Mouse (Mus musculus): ENCODE data around the gene Cmtm4. TPM values are rescaled to one million over a fixed set of nuclear protein-coding genes. Genes with fewer than 3 reads are reported as not detected.

Cmtm4 gene
- total and polyA plus RNA-seq, 3 experiments: 6.5 to 31.1 (median 12.0) TPM

- no peak for DNase-seq (ENCODE audit: low read depth, low spot score)
- Histone ChIP-seq H3K4me3 (ENCODE audit: control insufficient read depth in 1 of 2, insufficient read depth in 1 of 2, low read depth in 2 of 2, low read length in 2 of 2) (peak overlapping the region; percentile 59 to 90; a peak in 2 of 4 replicates), H3K9me3 (replicated peaks; ENCODE audit: insufficient read depth, low read length) (no peaks in the 10 kb centered on the region), H3K79me2 (ENCODE audit: control insufficient read depth, insufficient read depth, low read length, poor library complexity) (peaks cover 10% of the 10 kb centered on the region), H3K9ac (ENCODE audit: control insufficient read depth, low read depth, low read length, poor library complexity, severe bottlenecking) (peak overlapping the region; percentile 10), H3K36me3 (ENCODE audit: control insufficient read depth in 1 of 2, insufficient read depth in 2 of 2, low read length in 2 of 2) (peaks cover 0 to 9% of the 10 kb centered on the region in 2 experiments; a peak in 2 of 4 replicates), H3K27me3 (ENCODE audit: control insufficient read depth in 1 of 2, insufficient read depth in 2 of 2, low read length in 2 of 2) (no peaks in the 10 kb centered on the region), H3K4me1 (ENCODE audit: control insufficient read depth in 1 of 2, insufficient read depth in 2 of 2, low read length in 2 of 2) (peaks cover 0 to 7% of the 10 kb centered on the region in 2 experiments; a peak in 2 of 4 replicates), H3K27ac (ENCODE audit: control insufficient read depth, low read depth, low read length) (peak overlapping the region; percentile 11)
- TF ChIP-seq KAT2A (conservative IDR thresholded peaks at IDR 0.05; ENCODE audit: low read depth, low read length) (no peak), POLR2A (IDR thresholded peaks at IDR 0.05; ENCODE audit: control insufficient read depth in 1 of 2, insufficient read depth in 1 of 2, low read depth in 1 of 2, low read length in 2 of 2, poor library complexity in 1 of 2) (0 out of 4 replicates have a peak, but pooled peaks of 1 of the 2 experiments have one; percentile 2)
These were observed 53.9 kb downstream of the Cmtm4 start for GRCm38 (mm10) chr8:104341678-104342077.

GRCm38 (mm10) chr8:104341106-104341561 is 54.5 kb downstream of the Cmtm4 start:
- Histone ChIP-seq H3K9me3 (replicated peaks; ENCODE audit: insufficient read depth, low read length) (no peaks in the 10 kb centered on the region), H3K27ac (ENCODE audit: control insufficient read depth, low read depth, low read length) (peak overlapping the region; percentile 62), H3K4me1 (ENCODE audit: control insufficient read depth in 1 of 2, insufficient read depth in 2 of 2, low read length in 2 of 2) (peaks cover 0 to 7% of the 10 kb centered on the region in 2 experiments; a peak in 2 of 4 replicates), H3K9ac (ENCODE audit: control insufficient read depth, low read depth, low read length, poor library complexity, severe bottlenecking) (peak overlapping the region; percentile 76), H3K27me3 (ENCODE audit: control insufficient read depth in 1 of 2, insufficient read depth in 2 of 2, low read length in 2 of 2) (no peaks in the 10 kb centered on the region), H3K79me2 (ENCODE audit: control insufficient read depth, insufficient read depth, low read length, poor library complexity) (peaks cover 10% of the 10 kb centered on the region), H3K36me3 (ENCODE audit: control insufficient read depth in 1 of 2, insufficient read depth in 2 of 2, low read length in 2 of 2) (peaks cover 0 to 9% of the 10 kb centered on the region in 2 experiments; a peak in 2 of 4 replicates), H3K4me3 (ENCODE audit: control insufficient read depth in 1 of 2, insufficient read depth in 1 of 2, low read depth in 2 of 2, low read length in 2 of 2) (peak overlapping the region; percentile 59 to 90)
- DNase-seq (ENCODE audit: low read depth, low spot score): peak; percentile 86
- TF ChIP-seq USF2 (IDR thresholded peaks at IDR 0.05; ENCODE audit: borderline replicate concordance in 1 of 2, insufficient read depth in 1 of 2, low read depth in 1 of 2, low read length in 2 of 2) (0 out of 4 replicates have a peak, but pooled peaks of 1 of the 2 experiments have one; percentile 28), POLR2A (IDR thresholded peaks at IDR 0.05; ENCODE audit: control insufficient read depth in 1 of 2, insufficient read depth in 1 of 2, low read depth in 1 of 2, low read length in 2 of 2, poor library complexity in 1 of 2) (peak in 1 of 2 experiments; percentile 40; a peak in 1 of 4 replicates), USF1 (IDR thresholded peaks at IDR 0.05; ENCODE audit: low read depth, low read length) (peak; percentile 88), POLR2AphosphoS5 (IDR thresholded peaks at IDR 0.05; ENCODE audit: borderline replicate concordance, low read depth, low read length) (no peak), UBTF (IDR thresholded peaks at IDR 0.05; ENCODE audit: borderline replicate concordance, insufficient read depth, low read depth, low read length) (no peak), SIN3A (IDR thresholded peaks at IDR 0.05; ENCODE audit: low read length) (no peak), NRF1 (IDR thresholded peaks at IDR 0.05; ENCODE audit: insufficient read depth, low read depth, low read length, poor library complexity, severe bottlenecking) (0 out of 2 replicates have a peak, but pooled peaks have one; percentile 0), EP300 (IDR thresholded peaks at IDR 0.05; ENCODE audit: low read depth in 1 of 2, low read length in 2 of 2) (0 out of 4 replicates have a peak, but pooled peaks of 1 of the 2 experiments have one; percentile 21), MAZ (IDR thresholded peaks at IDR 0.05; ENCODE audit: low read depth, low read length) (peak; percentile 48; the same call in 1 of the 2 replicates), HCFC1 (IDR thresholded peaks at IDR 0.05; ENCODE audit: low read depth, low read length) (no peak), RAD21 (IDR thresholded peaks at IDR 0.05; ENCODE audit: low read depth, low read length) (no peak), GATA1 (IDR thresholded peaks at IDR 0.05; ENCODE audit: low read depth, low read length) (no peak), RCOR1 (IDR thresholded peaks at IDR 0.05; ENCODE audit: low read depth, low read length) (no peak), ZC3H11A (IDR thresholded peaks at IDR 0.05; ENCODE audit: low read depth, low read length) (no peak), KAT2A (conservative IDR thresholded peaks at IDR 0.05; ENCODE audit: low read depth, low read length) (no peak), ELF1 (IDR thresholded peaks at IDR 0.05; ENCODE audit: low read depth, low read length) (no peak), MAX (IDR thresholded peaks at IDR 0.05; ENCODE audit: low read length) (peak; percentile 74), ZNF384 (IDR thresholded peaks at IDR 0.05; ENCODE audit: low read depth, low read length) (no peak), TCF12 (IDR thresholded peaks at IDR 0.05; ENCODE audit: low read depth, low read length) (no peak), CHD2 (IDR thresholded peaks at IDR 0.05; ENCODE audit: low read length) (no peak), MXI1 (IDR thresholded peaks at IDR 0.05; ENCODE audit: low read depth, low read length) (peak; percentile 39), ETS1 (IDR thresholded peaks at IDR 0.05; ENCODE audit: low read depth, low read length) (no peak), BHLHE40 (IDR thresholded peaks at IDR 0.05; ENCODE audit: borderline replicate concordance, low read depth, low read length) (peak; percentile 94), MYC (IDR thresholded peaks at IDR 0.05; ENCODE audit: low read depth, low read length) (0 out of 2 replicates have a peak, but pooled peaks have one; percentile 5), TAL1 (IDR thresholded peaks at IDR 0.05; ENCODE audit: low read length) (no peak), SMC3 (IDR thresholded peaks at IDR 0.05; ENCODE audit: low read depth, low read length) (no peak), GABPA (IDR thresholded peaks at IDR 0.05; ENCODE audit: low read depth, low read length) (no peak)
